ENCODE assay signal across 8 mouse cellular contexts in genomic region chr12:22745556-22745955, GRCm38 (mm10).
A peak's percentile ranks its signal among the peaks of the same experiment; 100 is the strongest.
DNase-seq lines count a peak whose midpoint lies in the region; ATAC-seq and TF ChIP-seq lines count a peak whose summit lies in the region.
"Not testable (repeated sequence)": the region's sequence is repeated elsewhere in the genome, so short reads cannot be mapped to it uniquely, and the experiment has no call there.

No protein-coding gene starts in this region.

- peak overlapping the region; percentile 32 for H3K4me2 ChIP-seq in embryonic facial prominence, embryonic 14.5 days (ENCODE audit: low read depth, low read length)
- H3K4me2 ChIP-seq in hindbrain, postnatal 0 days (ENCODE audit: low read depth, low read length), result not testable (repeated sequence)
- peak overlapping the region; percentile 40 for H3K4me2 ChIP-seq in lung, embryonic 16.5 days (ENCODE audit: low read depth, low read length)
- peak overlapping the region; percentile 36 for H3K4me2 ChIP-seq in neural tube, embryonic 15.5 days

- not testable (repeated sequence) for TF ChIP-seq CTCF in hindbrain, postnatal 0 days (IDR thresholded peaks at IDR 0.05; ENCODE audit: low read depth); left cerebral cortex, adult 2 months (IDR thresholded peaks at IDR 0.05)

- peak overlapping the region; percentile 31 for H3K4me3 ChIP-seq in embryonic facial prominence, embryonic 14.5 days (ENCODE audit: low read depth, low read length)
- peak overlapping the region; percentile 48 for H3K4me3 ChIP-seq in heart, embryonic 10.5 days
- H3K4me3 ChIP-seq in hindbrain, postnatal 0 days (ENCODE audit: low read length), result peak overlapping the region; percentile 14; the same call in 1 of the 2 replicates
- not testable (repeated sequence) for H3K4me3 ChIP-seq in left cerebral cortex, adult 2 months
- H3K4me3 ChIP-seq in lung, embryonic 16.5 days (ENCODE audit: low read length), result peak overlapping the region; percentile 36
- H3K4me3 ChIP-seq in neural tube, embryonic 15.5 days (replicated peaks), result peak overlapping the region; percentile 29

- peak; percentile 73 for DNase-seq in ZHBTc4 (ENCODE audit: low read depth, low spot score)
- peak; percentile 5 for DNase-seq in embryonic facial prominence, embryonic 14.5 days (ENCODE audit: low spot score)
- DNase-seq in heart, embryonic 10.5 days (ENCODE audit: low spot score), result peak; percentile 39
- DNase-seq in hindbrain, postnatal 0 days (ENCODE audit: low spot score), result peak; percentile 1
- peak; percentile 5 to 10 for DNase-seq in left cerebral cortex, adult 2 months (ENCODE audit: extremely low spot score in 1 of 2, low spot score in 2 of 2)
- peak; percentile 1 for DNase-seq in thymus, postnatal 25 days

- not testable (repeated sequence) for H3K27me3 ChIP-seq in embryonic facial prominence, embryonic 14.5 days (replicated peaks; ENCODE audit: control insufficient read depth, insufficient read depth, low read length); heart, embryonic 10.5 days (ENCODE audit: insufficient read depth, poor library complexity, severe bottlenecking); hindbrain, postnatal 0 days (ENCODE audit: insufficient read depth, low read length); lung, embryonic 16.5 days (ENCODE audit: control insufficient read depth, insufficient read depth, low read depth, low read length); neural tube, embryonic 15.5 days (replicated peaks)

- intact Hi-C loops in left cerebral cortex, adult 2 months (cut with DNase I), result not testable (repeated sequence)

- 0% methylated on average over 3 of the region's 40 CpGs for WGBS in embryonic facial prominence, embryonic 14.5 days
- 4% methylated on average over 36 of the region's 40 CpGs for WGBS in heart, embryonic 10.5 days
- WGBS in hindbrain, postnatal 0 days, result 6% methylated on average over 35 of the region's 40 CpGs
- 3% methylated on average over 30 of the region's 40 CpGs for WGBS in lung, embryonic 16.5 days
- 5% methylated on average over 29 of the region's 40 CpGs for WGBS in neural tube, embryonic 15.5 days

- H3K4me1 ChIP-seq in embryonic facial prominence, embryonic 14.5 days (ENCODE audit: control insufficient read depth, insufficient read depth, low read length); heart, embryonic 10.5 days; hindbrain, postnatal 0 days (ENCODE audit: insufficient read depth, low read length); lung, embryonic 16.5 days (replicated peaks; ENCODE audit: control insufficient read depth, insufficient read depth, low read length); neural tube, embryonic 15.5 days: not testable (repeated sequence)

- H3K36me3 ChIP-seq in embryonic facial prominence, embryonic 14.5 days (ENCODE audit: control insufficient read depth, insufficient read depth, low read length); heart, embryonic 10.5 days; hindbrain, postnatal 0 days (ENCODE audit: insufficient read depth, low read length); lung, embryonic 16.5 days (ENCODE audit: control insufficient read depth, insufficient read depth, low read length); neural tube, embryonic 15.5 days: not testable (repeated sequence)

- not testable (repeated sequence) for ATAC-seq in embryonic facial prominence, embryonic 14.5 days (ENCODE audit: low read depth); hindbrain, postnatal 0 days; lung, embryonic 16.5 days (ENCODE audit: low read depth); neural tube, embryonic 15.5 days (ENCODE audit: low FRiP score)

- H3K9me3 ChIP-seq in embryonic facial prominence, embryonic 14.5 days (ENCODE audit: control insufficient read depth, low read length); heart, embryonic 10.5 days; hindbrain, postnatal 0 days (ENCODE audit: low read length); lung, embryonic 16.5 days (ENCODE audit: control insufficient read depth, low read length); neural tube, embryonic 15.5 days (replicated peaks): not testable (repeated sequence)

- H3K9ac ChIP-seq in embryonic facial prominence, embryonic 14.5 days (ENCODE audit: low read depth, low read length); hindbrain, postnatal 0 days (replicated peaks; ENCODE audit: low read length); lung, embryonic 16.5 days (ENCODE audit: low read length); neural tube, embryonic 15.5 days (replicated peaks): not testable (repeated sequence)

- H3K27ac ChIP-seq in embryonic facial prominence, embryonic 14.5 days (replicated peaks; ENCODE audit: low read depth, low read length); heart, embryonic 10.5 days; hindbrain, postnatal 0 days; left cerebral cortex, adult 2 months; lung, embryonic 16.5 days (ENCODE audit: low read length); neural tube, embryonic 15.5 days (replicated peaks): not testable (repeated sequence)

Comparison
In these comparisons a context has a peak if more than half of its experiments do, and no peak if none do; other contexts are left out.
1. DNase-seq: peak in every context shown above with its lines; median percentile 73 in ZHBTc4; 39 in heart, embryonic 10.5 days; 8 in left cerebral cortex, adult 2 months; 5 in embryonic facial prominence, embryonic 14.5 days; 1 in hindbrain, postnatal 0 days; 1 in thymus, postnatal 25 days.